Mouse (Mus musculus) heart, adult 2 months (tissue): Measurements from ENCODE around the gene Wdr54.

Experiments used
- CTCF ChIP-seq: fragments of 200-600 bp; IDR thresholded peaks from 2 replicates; pipeline ENCODE4 v1.8.1; 2022; ENCODE audit warnings: antibody characterized with exemption, mild to moderate bottlenecking, moderate library complexity
- POLR2A ChIP-seq: fragments of 200-500 bp; IDR thresholded peaks from 2 replicates; pipeline ENCODE4 v1.6.1; 2011; ENCODE audit warnings: mild to moderate bottlenecking, low read depth, low read length, control low read depth; ENCODE audit not compliant: insufficient read depth

GRCm38 (mm10) chr6:83155552-83156238, 502 bp downstream of the Wdr54 start:
- TF ChIP-seq POLR2A = no peak
- TF ChIP-seq CTCF = no peak
